ENCODE assay signal across 21 mouse cellular contexts in the genomic region with DNA sequence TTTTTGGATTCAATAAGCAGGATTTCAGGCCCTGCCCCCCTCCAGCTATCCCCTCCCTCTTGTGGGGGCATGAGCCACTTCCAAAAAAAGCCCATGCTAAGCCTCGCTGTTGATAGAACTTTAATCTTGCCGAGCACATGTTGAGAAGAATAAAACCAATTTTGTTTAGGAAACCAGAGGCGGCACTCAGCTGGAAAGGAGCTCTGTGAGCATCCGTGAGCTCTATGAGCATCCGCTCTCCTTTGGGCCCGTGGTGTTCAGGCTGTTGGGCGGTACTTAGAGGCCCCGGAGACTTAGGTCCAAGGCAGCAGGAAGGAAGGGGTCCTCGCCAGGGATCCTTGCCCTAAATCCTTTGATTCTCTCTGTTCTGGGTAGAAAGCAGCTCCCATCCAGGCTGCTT.
DNase-seq lines count a peak whose midpoint lies in the region; ATAC-seq and TF ChIP-seq lines count a peak whose summit lies in the region.
"Had no signal": no experiment of that assay in that cellular context is flagged by ENCODE, and none has a peak within 500 bp of the region (broad histone marks: within the 10 kb centered on the region; RNA-seq: fewer than 3 reads in every experiment).

No protein-coding gene starts in this region.

- no peak for DNase-seq in forebrain, embryonic 10.5 days (ENCODE audit: extremely low spot score, low spot score)
- DNase-seq in midbrain, postnatal 0 days (ENCODE audit: low spot score), result no peak
- no peak for DNase-seq in urinary bladder, adult 2 months (ENCODE audit: low spot score)
- DNase-seq in stomach, postnatal 0 days (ENCODE audit: low spot score), result no peak
- DNase-seq: adrenal gland, adult 8-10 months; adrenal gland, postnatal 25 days; cerebellum, adult 18-20 months; cerebellum, adult 9-10 months; cerebellum, postnatal 14 days; gastrocnemius, postnatal 25 days; heart, adult 18-20 months; heart, postnatal 10 days; heart, postnatal 36 days had no signal

- no peak overlapping the region for H3K9ac ChIP-seq in forebrain, embryonic 15.5 days (replicated peaks)
- H3K9ac ChIP-seq in midbrain, embryonic 13.5 days (replicated peaks), result no peak overlapping the region
- H3K9ac ChIP-seq in midbrain, postnatal 0 days (replicated peaks; ENCODE audit: low read length, poor library complexity, severe bottlenecking), result no peak overlapping the region
- H3K9ac ChIP-seq in stomach, postnatal 0 days (ENCODE audit: low read length), result no peak overlapping the region
- H3K9ac ChIP-seq: heart, embryonic 12.5 days; heart, embryonic 15.5 days; hindbrain, embryonic 15.5 days had no signal

- no peaks in the 10 kb centered on the region for H3K36me3 ChIP-seq in forebrain, embryonic 10.5 days (replicated peaks)
- no peaks in the 10 kb centered on the region for H3K36me3 ChIP-seq in forebrain, embryonic 15.5 days
- H3K36me3 ChIP-seq in midbrain, embryonic 13.5 days, result no peaks in the 10 kb centered on the region
- no peaks in the 10 kb centered on the region for H3K36me3 ChIP-seq in midbrain, postnatal 0 days (ENCODE audit: insufficient read depth, low read length)
- H3K36me3 ChIP-seq in stomach, postnatal 0 days (ENCODE audit: control insufficient read depth, insufficient read depth, low read length), result no peaks in the 10 kb centered on the region
- H3K36me3 ChIP-seq: heart, embryonic 12.5 days; heart, embryonic 15.5 days; hindbrain, embryonic 15.5 days had no signal

- H3K27me3 ChIP-seq in forebrain, embryonic 10.5 days (ENCODE audit: poor library complexity, severe bottlenecking), result peaks cover 78% of the 10 kb centered on the region
- H3K27me3 ChIP-seq in forebrain, embryonic 15.5 days, result peaks cover 41% of the 10 kb centered on the region
- H3K27me3 ChIP-seq in midbrain, embryonic 13.5 days, result peaks cover 38% of the 10 kb centered on the region
- H3K27me3 ChIP-seq in midbrain, postnatal 0 days (ENCODE audit: insufficient read depth, low read length), result no peaks in the 10 kb centered on the region
- no peaks in the 10 kb centered on the region for H3K27me3 ChIP-seq in stomach, postnatal 0 days (ENCODE audit: control insufficient read depth, insufficient read depth, low read length)

- H3K4me1 ChIP-seq in forebrain, embryonic 10.5 days, result peaks cover 45% of the 10 kb centered on the region
- peaks cover 21% of the 10 kb centered on the region for H3K4me1 ChIP-seq in forebrain, embryonic 15.5 days
- peaks cover 29% of the 10 kb centered on the region for H3K4me1 ChIP-seq in midbrain, embryonic 13.5 days (replicated peaks)
- H3K4me1 ChIP-seq in midbrain, postnatal 0 days (ENCODE audit: insufficient read depth, low read length), result peaks cover 6% of the 10 kb centered on the region; the same call in 1 of the 2 replicates
- H3K4me1 ChIP-seq in stomach, postnatal 0 days (replicated peaks; ENCODE audit: control insufficient read depth, insufficient read depth), result 0 out of 2 replicates have a peak, but pooled peaks cover 2% of the 10 kb centered on the region
- H3K4me1 ChIP-seq: heart, embryonic 15.5 days had no signal

- no peak for ATAC-seq in forebrain, embryonic 15.5 days (replicated peaks)
- ATAC-seq in midbrain, embryonic 13.5 days, result 0 out of 2 replicates have a peak, but pooled peaks have one; percentile 24
- ATAC-seq in midbrain, postnatal 0 days (ENCODE audit: low FRiP score), result no peak
- no peak for ATAC-seq in stomach, postnatal 0 days (ENCODE audit: low FRiP score, low TSS enrichment)
- no peak for ATAC-seq in megakaryocyte, adult 5-6 weeks (ENCODE audit: poor library complexity, severe bottlenecking)
- ATAC-seq: activated CD4-positive, CD25-positive, alpha-beta regulatory T cell, adult 4 months; forebrain, embryonic 14.5 days had no signal

- H3K4me3 ChIP-seq in forebrain, embryonic 10.5 days, result no peak overlapping the region
- no peak overlapping the region for H3K4me3 ChIP-seq in forebrain, embryonic 15.5 days
- no peak overlapping the region for H3K4me3 ChIP-seq in midbrain, embryonic 13.5 days (replicated peaks)
- H3K4me3 ChIP-seq in midbrain, postnatal 0 days (ENCODE audit: low read depth, low read length), result no peak overlapping the region
- no peak overlapping the region for H3K4me3 ChIP-seq in stomach, postnatal 0 days (ENCODE audit: low read depth, low read length)
- H3K4me3 ChIP-seq: heart, embryonic 12.5 days; heart, embryonic 15.5 days; hindbrain, embryonic 15.5 days had no signal

- TF ChIP-seq EP300 in stomach, postnatal 0 days (optimal IDR thresholded peaks at IDR 0.05), result no peak

- WGBS in forebrain, embryonic 10.5 days, result 12% methylated on average over 9 of the region's 9 CpGs
- WGBS in forebrain, embryonic 15.5 days, result 12% methylated on average over 9 of the region's 9 CpGs
- WGBS in midbrain, embryonic 13.5 days, result 7% methylated on average over 9 of the region's 9 CpGs
- 9% methylated on average over 9 of the region's 9 CpGs for WGBS in midbrain, postnatal 0 days
- WGBS in stomach, postnatal 0 days, result 33% methylated on average over 9 of the region's 9 CpGs

- H3K4me2 ChIP-seq in forebrain, embryonic 15.5 days (replicated peaks), result no peak overlapping the region
- H3K4me2 ChIP-seq in midbrain, embryonic 13.5 days (replicated peaks), result no peak overlapping the region
- H3K4me2 ChIP-seq in midbrain, postnatal 0 days (ENCODE audit: low read depth, low read length, poor library complexity, severe bottlenecking), result no peak overlapping the region
- H3K4me2 ChIP-seq in stomach, postnatal 0 days (replicated peaks; ENCODE audit: low read depth), result no peak overlapping the region
- H3K4me2 ChIP-seq: heart, embryonic 12.5 days; heart, embryonic 15.5 days; hindbrain, embryonic 15.5 days had no signal

- TF ChIP-seq CTCF in midbrain, postnatal 0 days (IDR thresholded peaks at IDR 0.05), result no peak
- no peak for TF ChIP-seq CTCF in stomach, postnatal 0 days (IDR thresholded peaks at IDR 0.05; ENCODE audit: low read depth)

- no peaks in the 10 kb centered on the region for H3K9me3 ChIP-seq in forebrain, embryonic 10.5 days
- no peaks in the 10 kb centered on the region for H3K9me3 ChIP-seq in forebrain, embryonic 15.5 days
- H3K9me3 ChIP-seq in midbrain, embryonic 13.5 days, result no peaks in the 10 kb centered on the region
- no peaks in the 10 kb centered on the region for H3K9me3 ChIP-seq in midbrain, postnatal 0 days (ENCODE audit: low read length)
- H3K9me3 ChIP-seq in stomach, postnatal 0 days (ENCODE audit: control insufficient read depth, low read length), result no peaks in the 10 kb centered on the region
- H3K9me3 ChIP-seq: heart, embryonic 12.5 days; heart, embryonic 15.5 days; hindbrain, embryonic 15.5 days had no signal

- H3K27ac ChIP-seq in forebrain, embryonic 10.5 days, result 0 out of 2 replicates have a peak overlapping the region, but pooled peaks have one; percentile 4
- no peak overlapping the region for H3K27ac ChIP-seq in forebrain, embryonic 15.5 days (replicated peaks)
- no peak overlapping the region for H3K27ac ChIP-seq in midbrain, embryonic 13.5 days
- H3K27ac ChIP-seq in midbrain, postnatal 0 days (ENCODE audit: low read depth, low read length), result peak overlapping the region; percentile 18; the same call in 1 of the 2 replicates
- no peak overlapping the region for H3K27ac ChIP-seq in stomach, postnatal 0 days (replicated peaks)
- H3K27ac ChIP-seq: heart, embryonic 15.5 days; hindbrain, embryonic 15.5 days had no signal

Comparison
In these comparisons a context has a peak if more than half of its experiments do, and no peak if none do; other contexts are left out.
1. H3K27ac ChIP-seq: peak in forebrain, embryonic 10.5 days (single experiment) and midbrain, postnatal 0 days (single experiment); none in forebrain, embryonic 15.5 days (single experiment), midbrain, embryonic 13.5 days (single experiment) and stomach, postnatal 0 days (single experiment).